Mouse (Mus musculus) G1E (cell line): ENCODE data around the gene Ubd.

Experiments used
- CTCF ChIP-seq: IDR thresholded peaks from 2 replicates; pipeline ENCODE4 v1.5.1; 2012; ENCODE audit warnings: low read depth, low read length, inconsistent platforms, mixed read lengths
- GATA1 ChIP-seq: IDR thresholded peaks from 2 replicates; pipeline ENCODE4 v1.6.1; 2012; ENCODE audit warnings: borderline replicate concordance, low read length, inconsistent platforms, mixed read lengths
- POLR2AphosphoS5 ChIP-seq: IDR thresholded peaks from 2 replicates; pipeline ENCODE4 v1.6.1; 2012; ENCODE audit warnings: low read depth, low read length, inconsistent platforms; ENCODE audit not compliant: insufficient replicate concordance
- TAL1 ChIP-seq: conservative IDR thresholded peaks from 2 replicates; pipeline ENCODE4 v1.6.1; 2012; ENCODE audit warnings: low read depth, low read length, inconsistent platforms, mixed read lengths

- no peak for TF ChIP-seq CTCF
- TF ChIP-seq GATA1: no peak
- no peak for TF ChIP-seq POLR2AphosphoS5
- no peak for TF ChIP-seq TAL1
Measured at GRCm38 (mm10) chr17:37196845-37197724, 3.4 kb downstream of the Ubd start.
